Mouse (Mus musculus) cerebellum, adult 2 months (tissue): ENCODE results near the gene Atxn3. TPM values are rescaled to one million over a fixed set of nuclear protein-coding genes. Genes with fewer than 3 reads are reported as not detected.

Experiments
- DNase-seq, 2 experiments: peaks; one replicate each; pipeline ENCODE4 v3.0.0; 2021
- H3K27ac ChIP-seq: fragments of 200-500 bp; 2 replicates; pipeline ENCODE4 v1.5.1; 2012; ENCODE audit warnings: low read length, control low read depth, inconsistent platforms; ENCODE audit not compliant: insufficient read depth
- H3K27me3 ChIP-seq: fragments of 200-500 bp; 2 replicates; pipeline ENCODE4 v1.6.1; 2012; ENCODE audit warnings: inconsistent platforms, mild to moderate bottlenecking, low read length, moderate library complexity; ENCODE audit not compliant: control insufficient read depth, insufficient read depth
- H3K4me1 ChIP-seq: fragments of 200-500 bp; 2 replicates; pipeline ENCODE4 v1.6.1; 2011; ENCODE audit warnings: low read length; ENCODE audit not compliant: control insufficient read depth, insufficient read depth
- H3K4me3 ChIP-seq: fragments of 200-500 bp; replicated peaks from 2 replicates; pipeline ENCODE3; 2011; ENCODE audit warnings: mild to moderate bottlenecking, low read depth, low read length, control low read depth; ENCODE audit not compliant: insufficient read depth
- CTCF ChIP-seq: fragments of 200-500 bp; IDR thresholded peaks from 2 replicates; pipeline ENCODE4 v1.5.1; 2011; ENCODE audit warnings: low read depth, mild to moderate bottlenecking, control low read depth, low read length, moderate library complexity, borderline replicate concordance; ENCODE audit not compliant: insufficient read depth
- POLR2A ChIP-seq: fragments of 200-500 bp; IDR thresholded peaks from 2 replicates; pipeline ENCODE4 v1.6.1; 2011; ENCODE audit warnings: low read length, control low read depth, borderline replicate concordance; ENCODE audit not compliant: insufficient read depth
- WGBS: fragments of 180-500 bp; shearing (Covaris S2); methylation state at CpG from one replicate; pipeline ENCODE4 v1.1.7; 2018; 5-methylcytosine and 5-hydroxymethylcytosine counted together
- polyA plus RNA-seq: library from polyadenylated mRNA; depleted of rRNA; stranded (reverse); fragments of >200 nt; gene quantifications from 2 replicates; pipeline ENCODE4 v1.2.3, GENCODE M21; 2012

The Atxn3 gene
- polyA plus RNA-seq, 1 experiment = 13.3 TPM

GRCm38 (mm10) chr12:101919847-101920246 lies 38.2 kb downstream of the Atxn3 start:
- Histone ChIP-seq H3K27me3 (no peaks in the 10 kb centered on the region), H3K4me1 (no peaks in the 10 kb centered on the region), H3K27ac (no peak overlapping the region), H3K4me3 (no peak overlapping the region)
- TF ChIP-seq POLR2A = no peak
- TF ChIP-seq CTCF = no peak
- 78% methylated on average over 3 of the region's 3 CpGs for WGBS
- DNase-seq = no peak

GRCm38 (mm10) chr12:101917165-101917564 lies 40.9 kb downstream of the Atxn3 start:
- Histone ChIP-seq H3K4me1 (no peaks in the 10 kb centered on the region), H3K27me3 (no peaks in the 10 kb centered on the region), H3K4me3 (no peak overlapping the region), H3K27ac (no peak overlapping the region)
- no peak for DNase-seq
- TF ChIP-seq CTCF = no peak
- no peak for TF ChIP-seq POLR2A

- Histone ChIP-seq H3K4me1 (peaks cover 3% of the 10 kb centered on the region; the same call in 1 of the 2 replicates), H3K27ac (peak within 1 kb of the TSS; percentile 82), H3K4me3 (peak within 1 kb of the TSS; percentile 94), H3K27me3 (no peaks in the 10 kb centered on the region)
- TF ChIP-seq POLR2A = 0 out of 2 replicates have a peak, but pooled peaks have one; percentile 84
- TF ChIP-seq CTCF = no peak
- peak; percentile 93 for DNase-seq
- under 1% methylated on average over 69 of the region's 69 CpGs for WGBS
Measured at GRCm38 (mm10) chr12:101912626-101913490, 45.2 kb downstream of the Atxn3 start, which contains the start of gene Trip11. Trip11 (minus strand) TSS chr12:101913267.

- WGBS = 75% methylated on average over 3 of the region's 3 CpGs
- no peak for TF ChIP-seq CTCF
- no peak for TF ChIP-seq POLR2A
- Histone ChIP-seq H3K27me3 (no peaks in the 10 kb centered on the region), H3K27ac (no peak overlapping the region), H3K4me1 (peaks cover 3% of the 10 kb centered on the region; the same call in 1 of the 2 replicates), H3K4me3 (no peak overlapping the region)
- no peak for DNase-seq
Measured at GRCm38 (mm10) chr12:101911346-101911745, 46.7 kb downstream of the Atxn3 start.

- Histone ChIP-seq H3K4me3 (no peak overlapping the region), H3K4me1 (peaks cover 3% of the 10 kb centered on the region; the same call in 1 of the 2 replicates), H3K27ac (no peak overlapping the region), H3K27me3 (no peaks in the 10 kb centered on the region)
- TF ChIP-seq POLR2A = no peak
- WGBS = 85% methylated on average over 6 of the region's 6 CpGs
- DNase-seq = no peak
Measured at GRCm38 (mm10) chr12:101910360-101910759, 47.7 kb downstream of the Atxn3 start.

GRCm38 (mm10) chr12:101905817-101906216 lies 52.2 kb downstream of the Atxn3 start:
- no peak for DNase-seq
- H3K4me1 ChIP-seq = no peaks in the 10 kb centered on the region
- WGBS = 91% methylated on average over 12 of the region's 12 CpGs
- H3K27me3 ChIP-seq = no peaks in the 10 kb centered on the region
- no peak overlapping the region for H3K4me3 ChIP-seq
- no peak for TF ChIP-seq POLR2A
- no peak for TF ChIP-seq CTCF
- no peak overlapping the region for H3K27ac ChIP-seq

- Histone ChIP-seq H3K27ac (no peak overlapping the region), H3K4me3 (no peak overlapping the region), H3K4me1 (no peaks in the 10 kb centered on the region), H3K27me3 (no peaks in the 10 kb centered on the region)
- no peak for TF ChIP-seq CTCF
- TF ChIP-seq POLR2A = no peak
- no peak for DNase-seq
- WGBS = 88% methylated on average over 4 of the region's 4 CpGs
Measured at GRCm38 (mm10) chr12:101904906-101905305, 53.1 kb downstream of the Atxn3 start.

GRCm38 (mm10) chr12:101904170-101904569 lies 53.9 kb downstream of the Atxn3 start:
- Histone ChIP-seq H3K27ac (no peak overlapping the region), H3K4me3 (no peak overlapping the region)

More at GRCm38 (mm10) chr12:101904170-101904569, 53.9 kb downstream of the Atxn3 start:
- no peaks in the 10 kb centered on the region for H3K4me1 ChIP-seq
- 96% methylated on average over 3 of the region's 3 CpGs for WGBS
- TF ChIP-seq POLR2A (no peak), CTCF (no peak)
- no peaks in the 10 kb centered on the region for H3K27me3 ChIP-seq
- DNase-seq = no peak
